Mouse (Mus musculus): ENCODE results near the gene Eif4e. TPM values are rescaled to one million over a fixed set of nuclear protein-coding genes. Genes with fewer than 3 reads are reported as not detected.

Eif4e gene
- total and polyA plus RNA-seq, 2 experiments from 2014 or later: 42.1 to 172 TPM

DNA sequence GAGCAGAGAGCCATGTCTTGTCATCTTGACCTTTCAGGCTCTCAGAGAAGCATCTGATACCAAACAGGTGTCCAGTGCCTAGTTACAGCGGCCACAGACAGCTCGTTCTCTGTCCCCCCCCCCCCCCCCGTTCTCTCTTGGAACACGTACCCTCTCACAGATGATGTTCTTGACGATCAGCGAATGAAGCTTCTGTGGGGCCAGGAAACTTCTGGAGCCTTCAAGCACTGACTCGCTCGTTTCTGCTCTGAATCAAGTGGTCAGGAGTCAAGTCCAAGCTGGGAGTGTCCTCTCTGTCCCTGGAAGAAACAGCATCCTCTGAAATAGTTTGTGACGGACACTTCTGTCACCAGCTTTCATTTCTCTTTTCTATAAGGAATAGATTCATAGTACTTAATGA, 62.0 kb downstream of the Eif4e start:
- Histone ChIP-seq H3K4me2 (ENCODE audit: low read depth, low read length) (no peak overlapping the region), H3K27ac (ENCODE audit: low read depth) (no peak overlapping the region), H3K27me3 (ENCODE audit: control insufficient read depth, insufficient read depth, low read length) (no peaks in the 10 kb centered on the region), H3K9me3 (replicated peaks; ENCODE audit: control insufficient read depth, low read length) (peaks cover 4% of the 10 kb centered on the region; the same call in 1 of the 2 replicates), H3K4me3 (ENCODE audit: low read depth, low read length) (no peak overlapping the region), H3K36me3 (replicated peaks; ENCODE audit: control insufficient read depth, insufficient read depth, low read length) (no peaks in the 10 kb centered on the region), H3K9ac (replicated peaks; ENCODE audit: low read depth, low read length) (no peak overlapping the region), H3K4me1 (ENCODE audit: control insufficient read depth, insufficient read depth) (no peaks in the 10 kb centered on the region)
- DNase-seq (ENCODE audit: low spot score) (no peak), ATAC-seq (ENCODE audit: insufficient read depth, low read depth) (no peak)
- 62% methylated on average over 9 of the region's 9 CpGs for WGBS
- TF ChIP-seq CTCF (IDR thresholded peaks at IDR 0.05; ENCODE audit: low read depth) (no peak), EP300 (IDR thresholded peaks at IDR 0.05; ENCODE audit: low read depth) (no peak)

DNA sequence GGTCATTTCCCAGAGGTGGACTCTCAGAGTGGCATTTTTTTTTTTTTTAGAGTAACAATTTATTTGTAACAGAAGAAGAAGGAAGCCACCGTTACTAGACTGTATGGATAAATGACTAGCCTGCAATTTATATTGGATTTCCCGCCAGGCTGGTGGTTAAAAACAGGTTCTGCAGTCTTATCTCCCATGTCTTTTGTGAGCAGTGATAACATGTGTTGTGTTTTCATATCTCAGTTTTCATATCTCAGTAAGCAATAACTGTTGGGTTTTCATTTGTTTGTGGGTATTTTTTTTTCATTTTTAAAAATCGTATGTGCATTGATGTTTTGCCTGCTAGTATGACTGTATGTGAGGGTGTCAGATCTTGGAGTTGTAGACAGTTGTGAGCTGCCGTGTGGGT, 65.0 kb downstream of the Eif4e start:
- Histone ChIP-seq H3K9me3 (replicated peaks; ENCODE audit: control insufficient read depth, low read length) (no peaks in the 10 kb centered on the region), H3K4me1 (ENCODE audit: control insufficient read depth, insufficient read depth) (no peaks in the 10 kb centered on the region), H3K27ac (ENCODE audit: low read depth) (no peak overlapping the region), H3K4me2 (ENCODE audit: low read depth, low read length) (no peak overlapping the region), H3K4me3 (ENCODE audit: low read depth, low read length) (no peak overlapping the region), H3K9ac (replicated peaks; ENCODE audit: low read depth, low read length) (no peak overlapping the region), H3K36me3 (replicated peaks; ENCODE audit: control insufficient read depth, insufficient read depth, low read length) (no peaks in the 10 kb centered on the region), H3K27me3 (ENCODE audit: control insufficient read depth, insufficient read depth, low read length) (no peaks in the 10 kb centered on the region)
- WGBS: 84% methylated on average over 4 of the region's 4 CpGs
- TF ChIP-seq CTCF (IDR thresholded peaks at IDR 0.05; ENCODE audit: low read depth) (no peak), EP300 (IDR thresholded peaks at IDR 0.05; ENCODE audit: low read depth) (no peak)
- DNase-seq (ENCODE audit: low spot score) (no peak), ATAC-seq (ENCODE audit: insufficient read depth, low read depth) (no peak)

DNA sequence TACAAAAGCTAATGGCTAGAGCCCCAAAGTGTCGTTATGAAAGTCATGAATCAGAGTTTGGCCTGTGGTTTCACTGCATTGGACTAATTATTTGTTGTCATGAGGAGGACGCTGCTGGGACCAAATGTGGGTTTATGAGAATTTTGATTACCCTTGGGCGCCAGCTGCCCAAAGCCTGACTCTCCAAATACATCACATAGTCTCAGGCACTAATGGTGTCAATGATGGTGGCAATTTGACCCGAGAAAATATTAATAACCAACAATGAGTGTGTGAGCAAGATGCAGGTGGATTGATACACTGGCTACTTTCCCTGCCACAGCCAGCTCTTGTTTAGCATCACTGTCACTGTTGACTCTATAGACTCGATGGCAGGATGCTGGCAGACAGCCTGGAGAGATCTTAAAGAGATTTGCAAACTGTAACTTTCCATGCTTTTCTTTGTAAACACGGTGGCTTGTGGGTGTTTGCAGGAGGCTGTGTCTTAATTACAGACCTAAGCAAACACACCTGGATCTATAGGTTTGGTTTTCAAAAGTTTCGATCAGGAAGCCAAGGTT, 65.9 kb downstream of the Eif4e start:
- Histone ChIP-seq H3K4me1 (ENCODE audit: control insufficient read depth, insufficient read depth) (no peaks in the 10 kb centered on the region), H3K9me3 (replicated peaks; ENCODE audit: control insufficient read depth, low read length) (no peaks in the 10 kb centered on the region), H3K27me3 (ENCODE audit: control insufficient read depth, insufficient read depth, low read length) (no peaks in the 10 kb centered on the region), H3K4me2 (ENCODE audit: low read depth, low read length) (no peak overlapping the region), H3K27ac (ENCODE audit: low read depth) (no peak overlapping the region), H3K4me3 (ENCODE audit: low read depth, low read length) (no peak overlapping the region), H3K36me3 (replicated peaks; ENCODE audit: control insufficient read depth, insufficient read depth, low read length) (no peaks in the 10 kb centered on the region), H3K9ac (replicated peaks; ENCODE audit: low read depth, low read length) (no peak overlapping the region)
- 75% methylated on average over 7 of the region's 7 CpGs for WGBS
- no peak for TF ChIP-seq EP300 (IDR thresholded peaks at IDR 0.05; ENCODE audit: low read depth)
- no peak for TF ChIP-seq CTCF (IDR thresholded peaks at IDR 0.05; ENCODE audit: low read depth)
- DNase-seq (ENCODE audit: low spot score): no peak
- no peak for ATAC-seq (ENCODE audit: insufficient read depth, low read depth)

DNA sequence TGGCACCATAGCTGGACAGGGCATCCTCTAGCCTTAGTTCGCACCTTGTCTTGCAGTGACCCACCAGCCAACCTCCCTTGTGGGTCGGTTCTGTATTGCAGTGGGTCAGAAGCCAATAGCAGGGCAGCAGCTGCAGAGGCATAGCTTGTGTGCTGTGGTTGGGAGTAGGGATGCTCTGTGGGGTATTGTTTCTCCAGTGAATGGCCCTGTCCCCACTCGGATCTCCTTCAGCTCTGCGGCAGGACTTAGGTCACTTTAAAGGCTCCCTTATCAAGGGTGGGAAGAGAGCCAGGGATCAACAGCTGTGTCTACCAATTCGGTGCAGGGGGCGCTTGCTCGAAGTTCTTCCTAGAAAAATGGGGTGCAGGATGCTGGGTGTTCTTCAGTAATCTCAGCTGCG, 67.2 kb downstream of the Eif4e start:
- H3K4me3 ChIP-seq (ENCODE audit: low read depth, low read length): no peak overlapping the region
- no peak overlapping the region for H3K9ac ChIP-seq (replicated peaks; ENCODE audit: low read depth, low read length)
- DNase-seq (ENCODE audit: low spot score): no peak
- 58% methylated on average over 8 of the region's 8 CpGs for WGBS
- no peak overlapping the region for H3K27ac ChIP-seq (ENCODE audit: low read depth)
- no peaks in the 10 kb centered on the region for H3K4me1 ChIP-seq (ENCODE audit: control insufficient read depth, insufficient read depth)
- no peaks in the 10 kb centered on the region for H3K27me3 ChIP-seq (ENCODE audit: control insufficient read depth, insufficient read depth, low read length)
- no peaks in the 10 kb centered on the region for H3K36me3 ChIP-seq (replicated peaks; ENCODE audit: control insufficient read depth, insufficient read depth, low read length)
- ATAC-seq (ENCODE audit: insufficient read depth, low read depth): no peak
- H3K4me2 ChIP-seq (ENCODE audit: low read depth, low read length): no peak overlapping the region
- no peak for TF ChIP-seq CTCF (IDR thresholded peaks at IDR 0.05; ENCODE audit: low read depth)
- TF ChIP-seq EP300 (IDR thresholded peaks at IDR 0.05; ENCODE audit: low read depth): no peak
- H3K9me3 ChIP-seq (replicated peaks; ENCODE audit: control insufficient read depth, low read length): no peaks in the 10 kb centered on the region

DNA sequence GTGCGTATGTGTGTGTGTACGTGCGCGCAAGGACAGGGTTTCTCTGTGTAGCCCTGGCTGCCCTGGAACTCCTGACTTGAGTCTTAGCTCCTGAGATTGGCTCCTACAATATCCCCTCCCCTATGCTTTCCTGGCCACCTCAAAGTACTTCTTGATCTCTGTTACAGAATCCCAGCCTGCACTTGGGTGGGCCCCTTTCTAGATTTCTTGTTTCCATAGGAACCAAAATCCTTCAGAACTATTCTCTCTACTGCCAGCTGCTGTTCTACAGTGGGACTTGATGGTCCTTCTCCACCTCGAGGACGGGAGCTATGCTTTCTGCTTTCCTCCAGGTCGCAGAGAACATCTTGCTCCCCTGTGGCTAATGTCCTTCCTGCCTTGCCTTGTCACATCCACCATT, 67.9 kb downstream of the Eif4e start:
- no peaks in the 10 kb centered on the region for H3K9me3 ChIP-seq (replicated peaks; ENCODE audit: control insufficient read depth, low read length)
- ATAC-seq (ENCODE audit: insufficient read depth, low read depth) (no peak), DNase-seq (ENCODE audit: low spot score) (no peak)
- no peak overlapping the region for H3K4me3 ChIP-seq (ENCODE audit: low read depth, low read length)
- WGBS: 85% methylated on average over 7 of the region's 7 CpGs
- no peaks in the 10 kb centered on the region for H3K4me1 ChIP-seq (ENCODE audit: control insufficient read depth, insufficient read depth)
- no peak overlapping the region for H3K4me2 ChIP-seq (ENCODE audit: low read depth, low read length)
- no peaks in the 10 kb centered on the region for H3K27me3 ChIP-seq (ENCODE audit: control insufficient read depth, insufficient read depth, low read length)
- no peaks in the 10 kb centered on the region for H3K36me3 ChIP-seq (replicated peaks; ENCODE audit: control insufficient read depth, insufficient read depth, low read length)
- no peak overlapping the region for H3K27ac ChIP-seq (ENCODE audit: low read depth)
- H3K9ac ChIP-seq (replicated peaks; ENCODE audit: low read depth, low read length): no peak overlapping the region
- no peak for TF ChIP-seq EP300 (IDR thresholded peaks at IDR 0.05; ENCODE audit: low read depth)
- no peak for TF ChIP-seq CTCF (IDR thresholded peaks at IDR 0.05; ENCODE audit: low read depth)

DNA sequence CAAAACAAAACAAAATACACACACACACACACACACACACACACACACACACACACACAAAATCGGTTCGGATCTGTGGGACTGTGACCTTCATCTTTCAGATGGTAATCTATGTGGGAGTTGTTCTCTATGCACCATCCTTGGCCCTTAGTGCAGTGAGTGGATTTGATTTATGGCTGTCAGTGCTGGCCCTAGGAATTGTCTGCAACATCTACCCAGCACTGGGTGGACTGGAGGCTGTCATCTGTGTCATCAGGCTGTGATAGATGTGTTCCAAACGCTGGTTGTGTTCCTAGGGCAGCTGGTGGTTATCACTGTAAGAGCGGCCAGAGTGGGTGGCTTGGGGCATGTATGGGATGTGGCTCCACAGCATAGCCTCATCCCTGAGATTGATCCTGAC, 75.1 kb downstream of the Eif4e start:
- Histone ChIP-seq H3K27ac (ENCODE audit: low read depth) (no peak overlapping the region), H3K4me2 (ENCODE audit: low read depth, low read length) (no peak overlapping the region), H3K4me1 (ENCODE audit: control insufficient read depth, insufficient read depth) (no peaks in the 10 kb centered on the region), H3K4me3 (ENCODE audit: low read depth, low read length) (no peak overlapping the region), H3K27me3 (ENCODE audit: control insufficient read depth, insufficient read depth, low read length) (no peaks in the 10 kb centered on the region), H3K9me3 (replicated peaks; ENCODE audit: control insufficient read depth, low read length) (no peaks in the 10 kb centered on the region), H3K9ac (replicated peaks; ENCODE audit: low read depth, low read length) (no peak overlapping the region), H3K36me3 (replicated peaks; ENCODE audit: control insufficient read depth, insufficient read depth, low read length) (no peaks in the 10 kb centered on the region)
- DNase-seq (ENCODE audit: low spot score) (no peak), ATAC-seq (ENCODE audit: insufficient read depth, low read depth) (no peak)
- 59% methylated on average over 4 of the region's 4 CpGs for WGBS
- TF ChIP-seq EP300 (IDR thresholded peaks at IDR 0.05; ENCODE audit: low read depth) (no peak), CTCF (IDR thresholded peaks at IDR 0.05; ENCODE audit: low read depth) (no peak)
